23 mouse cellular contexts compared by ENCODE assay signal in the genomic region with DNA sequence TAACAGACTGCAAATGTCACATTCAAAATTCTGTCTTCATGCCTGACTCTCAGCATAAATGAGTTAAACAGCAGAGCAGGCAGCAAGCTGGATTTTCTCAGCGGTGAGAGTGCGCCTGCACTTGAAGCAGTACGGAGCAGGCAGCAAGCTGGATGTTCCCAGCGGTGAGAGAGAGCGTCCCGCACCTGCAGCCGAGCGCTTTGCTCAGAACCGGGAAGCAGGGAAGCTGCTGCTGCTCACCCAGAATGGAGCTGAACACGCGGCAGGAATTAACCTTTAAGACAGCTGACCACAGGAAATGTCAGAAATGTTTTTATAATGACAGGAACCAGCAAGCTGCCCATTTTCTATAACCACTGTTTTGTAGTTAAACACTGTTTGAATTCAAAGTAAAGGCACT. TPM values are rescaled to one million over a fixed set of nuclear protein-coding genes. Genes with fewer than 3 reads are reported as not detected.
DNase-seq lines count a peak whose midpoint lies in the region; ATAC-seq and TF ChIP-seq lines count a peak whose summit lies in the region.
"Had no signal": no experiment of that assay in that cellular context is flagged by ENCODE, and none has a peak within 500 bp of the region (broad histone marks: within the 10 kb centered on the region; RNA-seq: fewer than 3 reads in every experiment).

No protein-coding gene starts in this region.

- H3K79me3 ChIP-seq in C2C12 (ENCODE audit: low read depth) = no peaks in the 10 kb centered on the region

- no peak overlapping the region for H3K4me3 ChIP-seq in forebrain, postnatal 0 days (ENCODE audit: low read depth, low read length)
- no peak overlapping the region for H3K4me3 ChIP-seq in forebrain, embryonic 13.5 days
- H3K4me3 ChIP-seq in C2C12 (ENCODE audit: insufficient read depth, poor library complexity, severe bottlenecking) = no peak overlapping the region
- H3K4me3 ChIP-seq: embryonic facial prominence, embryonic 15.5 days; erythroblast, embryonic 14.5 days; forebrain, embryonic 10.5 days; forebrain, embryonic 15.5 days; gastrocnemius, adult 2 months; heart, adult 2 months; hindbrain, embryonic 10.5 days had no signal

- H3K27me3 ChIP-seq in forebrain, postnatal 0 days (ENCODE audit: insufficient read depth, low read length) = no peaks in the 10 kb centered on the region
- no peaks in the 10 kb centered on the region for H3K27me3 ChIP-seq in forebrain, embryonic 13.5 days
- no peaks in the 10 kb centered on the region for H3K27me3 ChIP-seq in C2C12 (ENCODE audit: control insufficient read depth, insufficient read depth, insufficient read length)
- H3K27me3 ChIP-seq: CH12.LX; embryonic facial prominence, embryonic 15.5 days; forebrain, embryonic 15.5 days had no signal

- no peak for DNase-seq in forebrain, postnatal 0 days
- DNase-seq in 3134 (ENCODE audit: extremely low read depth, insufficient read length, low spot score) = peak; percentile 69
- DNase-seq in brain, embryonic 14.5 days (ENCODE audit: low read depth) = peak; percentile 66
- DNase-seq in urinary bladder, postnatal 25 days (ENCODE audit: low spot score) = no peak
- DNase-seq in thymus, postnatal 25 days = no peak
- DNase-seq in lung, postnatal 25 days (ENCODE audit: low spot score) = no peak
- DNase-seq: adrenal gland, postnatal 14 days; cerebellum, adult 2 months; cerebellum, postnatal 10 days; gastrocnemius, adult 2 months; heart, adult 2 months; kidney, adult 8-10 months had no signal

- TF ChIP-seq CTCF in forebrain, postnatal 0 days (IDR thresholded peaks at IDR 0.05; ENCODE audit: low read depth) = no peak
- no peak for TF ChIP-seq CTCF in C2C12 (IDR thresholded peaks at IDR 0.05; ENCODE audit: control insufficient read depth, insufficient read depth, insufficient read length)
- no peak for TF ChIP-seq CTCF in brain, embryonic 14.5 days (IDR thresholded peaks at IDR 0.05; ENCODE audit: borderline replicate concordance, extremely low read depth, insufficient read depth, insufficient read length)

- H3K9me3 ChIP-seq in forebrain, postnatal 0 days (ENCODE audit: low read length) = no peaks in the 10 kb centered on the region
- no peaks in the 10 kb centered on the region for H3K9me3 ChIP-seq in forebrain, embryonic 13.5 days (replicated peaks)
- H3K9me3 ChIP-seq: embryonic facial prominence, embryonic 15.5 days; forebrain, embryonic 10.5 days; forebrain, embryonic 15.5 days; hindbrain, embryonic 10.5 days had no signal

- 0 out of 2 replicates have a peak, but pooled peaks have one; percentile 40 for ATAC-seq in forebrain, postnatal 0 days
- ATAC-seq in forebrain, embryonic 13.5 days = no peak
- ATAC-seq: forebrain, embryonic 15.5 days; intestine, postnatal 0 days had no signal

- H3K4me2 ChIP-seq in forebrain, postnatal 0 days (ENCODE audit: low read depth) = no peak overlapping the region
- no peak overlapping the region for H3K4me2 ChIP-seq in forebrain, embryonic 13.5 days
- H3K4me2 ChIP-seq: embryonic facial prominence, embryonic 15.5 days; forebrain, embryonic 15.5 days; heart, embryonic 11.5 days; hindbrain, embryonic 14.5 days had no signal

- 69% methylated on average over 11 of the region's 11 CpGs for WGBS in forebrain, postnatal 0 days
- WGBS in forebrain, embryonic 13.5 days = 77% methylated on average over 11 of the region's 11 CpGs

- H3K9ac ChIP-seq in forebrain, postnatal 0 days = no peak overlapping the region
- no peak overlapping the region for H3K9ac ChIP-seq in forebrain, embryonic 13.5 days
- H3K9ac ChIP-seq: embryonic facial prominence, embryonic 15.5 days; forebrain, embryonic 15.5 days; hindbrain, embryonic 14.5 days had no signal

- H3K36me3 ChIP-seq in forebrain, postnatal 0 days (ENCODE audit: insufficient read depth) = peaks cover 15% of the 10 kb centered on the region; the same call in 1 of the 2 replicates
- H3K36me3 ChIP-seq in forebrain, embryonic 13.5 days (ENCODE audit: poor library complexity, severe bottlenecking) = peaks cover 21% of the 10 kb centered on the region
- peaks cover 18% of the 10 kb centered on the region for H3K36me3 ChIP-seq in C2C12 (ENCODE audit: control insufficient read depth, insufficient read depth)
- H3K36me3 ChIP-seq: embryonic facial prominence, embryonic 15.5 days had no signal

- no peak overlapping the region for H3ac ChIP-seq in C2C12 (ENCODE audit: control insufficient read depth, insufficient read length, low read depth)

- no peaks in the 10 kb centered on the region for H3K79me2 ChIP-seq in C2C12 (ENCODE audit: control insufficient read depth, insufficient read depth)

- no peaks in the 10 kb centered on the region for H3K4me1 ChIP-seq in forebrain, postnatal 0 days (ENCODE audit: insufficient read depth)
- H3K4me1 ChIP-seq in forebrain, embryonic 13.5 days = 0 out of 2 replicates have a peak, but pooled peaks cover 4% of the 10 kb centered on the region
- H3K4me1 ChIP-seq: forebrain, embryonic 15.5 days had no signal

- H3K27ac ChIP-seq in forebrain, postnatal 0 days (ENCODE audit: low read depth, low read length) = no peak overlapping the region
- no peak overlapping the region for H3K27ac ChIP-seq in forebrain, embryonic 13.5 days
- H3K27ac ChIP-seq: embryonic facial prominence, embryonic 15.5 days; forebrain, embryonic 10.5 days; forebrain, embryonic 15.5 days; gastrocnemius, adult 2 months; heart, adult 2 months; hindbrain, embryonic 10.5 days; hindbrain, embryonic 14.5 days had no signal

- no peak for TF ChIP-seq POLR2A in brain, embryonic 14.5 days (IDR thresholded peaks at IDR 0.05; ENCODE audit: borderline replicate concordance, extremely low read depth, insufficient read depth, insufficient read length, poor library complexity, severe bottlenecking)

TF ChIP-seq in C2C12, 6 proteins besides CTCF, POLR2A, EP300 and RAD21:
- peak; percentile 56 for TF ChIP-seq MAX (IDR thresholded peaks at IDR 0.05)
- TF ChIP-seq MYOD1 (IDR thresholded peaks at IDR 0.05; ENCODE audit: control insufficient read depth, insufficient read length, low read depth) = no peak
TF ChIP-seq in C2C12: peak in this region for 1.

RNA-seq across cellular contexts. Expression of a gene that starts 53.6 kb away (rescaled TPM):
- 29.7 and 31.8 TPM in 2 replicates for total RNA-seq in forebrain, postnatal 0 days (2014; rRNA removed)
- polyA plus RNA-seq in forebrain, postnatal 0 days (2015; fragmentation: Nextera tagmentation; extraction: Ambion mirVana) = 41.1 and 46.0 TPM in 2 replicates
- 28.8 and 29.0 TPM in 2 replicates for polyA plus RNA-seq in forebrain, embryonic 13.5 days (2015; fragmentation: Nextera tagmentation; extraction: Ambion mirVana)
- 13.1 TPM for polyA plus RNA-seq in C2C12 (2012; fragmentation: generic; extraction: Trizol)
- 12.9 and 17.0 TPM in 2 replicates for polyA plus RNA-seq in brain, embryonic 14.5 days (2012; rRNA removed)

Comparison
In these comparisons a context has a peak if more than half of its experiments do, and no peak if none do; other contexts are left out.
1. DNase-seq: peak in 3134 (single experiment) and brain, embryonic 14.5 days (single experiment); none in forebrain, postnatal 0 days (single experiment), urinary bladder, postnatal 25 days (single experiment), thymus, postnatal 25 days (single experiment) and lung, postnatal 25 days (single experiment).